Mouse (Mus musculus): ENCODE measurements at regions not wholly inside any gene's neighbourhood (a gene's known extent, or its start where the extent isn't known, plus 50 kb on each side); places are given as distances from the start of the nearest gene placed in this dataset.

DNA sequence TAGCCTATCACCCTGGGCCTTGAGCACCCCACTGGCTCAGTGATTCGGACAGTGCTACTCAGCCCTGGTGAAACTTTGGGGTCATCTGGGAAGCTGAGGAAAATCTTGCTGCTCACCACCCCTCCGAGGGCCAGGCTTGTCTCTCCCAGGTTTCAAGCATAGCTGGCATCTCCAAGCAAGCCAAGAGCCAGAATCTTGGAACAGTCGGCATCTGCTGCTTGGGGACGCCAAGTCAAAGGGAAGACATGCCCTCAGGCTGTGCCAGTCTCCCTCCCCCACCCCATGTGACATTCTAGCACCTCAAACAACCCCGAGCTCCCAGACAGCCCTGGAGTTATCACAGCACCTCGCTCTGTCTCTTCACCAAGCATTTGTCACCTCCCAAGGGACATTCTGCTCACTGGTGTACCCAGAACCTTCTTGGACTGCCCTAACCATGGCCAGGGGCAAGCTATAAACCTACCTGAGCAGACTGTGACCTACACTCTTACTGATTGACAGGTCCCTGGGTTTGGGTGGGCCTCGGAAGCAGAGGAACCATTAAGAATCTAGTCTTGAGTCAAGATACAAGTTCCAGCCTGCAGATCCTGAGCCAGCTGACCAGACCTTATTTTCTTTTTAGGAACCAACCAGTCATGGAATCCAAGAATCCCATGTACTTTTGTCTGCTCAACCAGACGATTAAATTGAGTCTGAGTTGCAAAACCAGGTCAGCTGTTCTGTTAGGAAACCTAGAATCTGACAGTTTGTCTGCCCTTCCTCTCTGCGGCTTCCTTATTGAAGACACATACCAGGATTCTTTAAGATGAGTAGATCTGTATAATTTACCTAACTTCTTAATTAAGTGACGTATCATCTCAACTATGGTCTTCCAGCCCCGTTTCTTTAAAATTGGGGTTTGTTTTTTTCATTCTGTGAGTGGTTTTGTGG, 83.0 kb upstream of the Otos start:
- DNase-seq = no peak

DNA sequence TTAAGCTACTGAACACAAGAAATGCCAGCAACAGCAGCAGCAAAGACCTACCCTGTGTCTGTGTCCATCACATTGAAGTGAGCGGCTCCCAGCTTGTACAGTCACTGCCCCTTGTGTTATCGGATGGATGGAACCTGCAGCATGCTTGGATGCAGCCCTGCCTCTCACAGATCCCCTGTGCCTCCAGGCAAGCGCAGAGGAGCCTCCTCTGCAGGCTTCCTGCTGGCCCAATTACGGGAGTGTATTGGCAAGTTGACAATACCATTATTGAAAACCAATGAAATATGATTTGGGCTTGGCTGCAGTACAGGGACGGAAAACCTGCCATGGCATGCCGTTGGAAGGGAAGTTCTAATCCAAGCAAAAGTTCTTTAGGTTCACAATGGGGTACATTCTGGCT, 81.9 kb upstream of the Otos start:
- no peak for DNase-seq

DNA sequence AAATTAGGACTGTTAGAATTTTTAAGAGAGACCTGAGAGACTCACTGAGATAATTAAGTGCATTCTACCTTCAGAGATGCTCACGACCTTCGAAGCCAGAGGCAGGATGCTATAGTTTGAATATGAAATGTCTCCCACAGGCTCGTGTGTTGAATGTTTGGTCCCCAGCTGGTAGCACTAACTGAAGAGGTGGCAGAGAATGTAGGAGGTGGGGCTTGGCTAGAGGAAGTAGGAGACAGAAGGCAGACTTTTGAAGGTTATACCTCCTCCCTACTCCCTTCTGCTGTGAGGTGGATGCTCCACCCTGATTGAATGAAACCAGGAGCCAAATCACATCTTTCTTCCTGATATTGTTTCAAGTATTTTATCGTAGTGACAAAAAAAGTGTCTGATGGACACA, 79.3 kb upstream of the Otos start:
- no peak for DNase-seq

DNA sequence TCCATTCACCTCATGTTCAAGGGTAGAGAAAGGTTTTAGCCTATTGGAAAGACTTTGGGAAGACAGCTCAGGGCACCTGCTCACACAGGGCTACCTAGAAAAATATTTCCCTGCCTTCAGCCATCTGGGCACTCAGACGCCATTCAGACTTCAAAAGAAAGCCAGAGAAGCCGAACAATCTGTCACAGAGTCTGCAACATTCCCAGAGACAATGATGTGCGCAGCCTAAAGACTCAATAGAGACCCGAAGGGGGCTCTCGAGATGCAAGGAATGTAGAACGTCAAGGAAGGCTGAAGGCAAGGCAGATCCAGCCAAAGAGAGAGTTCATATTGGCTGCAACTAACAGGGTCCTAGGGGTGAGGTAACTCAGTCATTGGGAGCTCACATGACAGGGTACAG, 78.7 kb upstream of the Otos start:
- no peak for DNase-seq

DNA sequence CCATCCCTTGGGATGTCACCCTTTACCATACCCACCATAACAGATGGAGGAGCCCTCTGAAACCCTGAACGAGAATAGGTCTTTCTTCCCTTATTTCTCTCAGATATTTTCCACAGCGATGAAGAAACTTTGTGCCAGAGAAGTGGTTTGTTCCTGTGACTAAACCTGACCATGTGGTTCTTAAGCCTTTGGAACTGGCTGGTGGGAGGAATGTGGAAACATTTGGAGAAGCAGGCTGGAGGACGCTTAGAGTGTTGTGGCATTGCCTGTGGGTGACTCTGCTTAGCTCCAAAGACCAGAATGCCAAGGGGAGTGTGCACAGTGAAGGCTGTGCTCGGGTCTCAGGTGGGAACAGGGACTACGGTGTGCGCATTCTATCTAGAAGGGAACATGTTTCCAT, 77.7 kb upstream of the Otos start:
- DNase-seq = no peak

DNA sequence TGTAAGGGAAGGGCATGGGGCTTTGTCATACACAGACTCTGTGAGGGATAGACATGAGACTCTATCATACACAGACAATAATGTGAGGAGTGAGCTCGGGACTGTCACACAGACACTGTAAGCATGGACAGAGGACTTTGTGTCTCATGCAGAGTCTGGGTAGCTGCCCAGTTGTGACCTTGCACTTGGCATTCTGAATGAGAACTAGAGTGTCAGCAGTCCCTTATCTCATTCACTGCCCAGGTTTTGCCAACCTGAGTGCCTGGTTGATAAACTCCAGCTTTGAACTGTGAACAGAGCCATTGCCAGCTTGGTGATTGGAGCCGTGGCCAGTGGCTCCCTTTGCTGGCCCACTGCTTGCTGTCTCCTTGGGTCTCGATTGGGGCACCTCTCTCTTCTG, 75.5 kb upstream of the Otos start:
- no peak for DNase-seq

DNA sequence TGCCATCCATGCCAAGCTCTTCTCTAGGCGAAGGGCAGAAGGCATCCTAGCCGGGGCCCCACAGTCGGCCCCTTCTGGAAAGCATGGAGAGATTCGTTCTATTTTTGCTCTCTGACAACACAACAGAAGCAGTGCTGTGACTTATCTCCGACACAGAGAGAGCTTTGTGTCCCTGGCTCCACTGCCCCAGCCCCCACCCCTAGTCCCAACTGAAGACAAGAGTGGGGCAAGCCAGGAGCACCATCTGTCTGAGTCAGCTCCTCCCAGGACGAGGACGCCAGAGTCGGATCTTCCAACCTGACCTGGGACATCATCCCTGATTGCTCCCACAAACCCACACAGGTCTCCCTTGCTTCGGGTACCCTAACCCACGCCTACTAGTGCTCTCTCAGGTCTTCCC, 71.9 kb upstream of the Otos start:
- no peak for DNase-seq

DNA sequence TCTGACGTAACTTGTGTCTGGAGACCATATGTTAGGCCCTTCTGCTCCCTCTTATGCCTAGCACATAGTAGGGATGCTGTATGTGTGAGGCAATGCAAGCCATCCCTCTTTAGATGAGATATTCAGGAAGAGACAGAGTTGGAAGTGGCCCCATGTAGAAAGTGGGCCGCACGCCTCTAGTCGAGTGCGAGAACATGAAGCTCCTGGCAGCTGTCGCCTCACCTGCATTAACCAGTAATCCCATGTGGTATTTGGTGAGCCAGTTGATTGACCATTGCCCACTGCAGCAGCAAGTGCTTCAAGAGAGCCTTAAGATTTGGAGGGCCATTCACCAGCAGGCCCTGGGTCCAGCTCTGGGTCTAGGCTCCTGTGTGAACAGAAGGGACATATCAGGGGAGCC, 71.2 kb upstream of the Otos start:
- no peak for DNase-seq

DNA sequence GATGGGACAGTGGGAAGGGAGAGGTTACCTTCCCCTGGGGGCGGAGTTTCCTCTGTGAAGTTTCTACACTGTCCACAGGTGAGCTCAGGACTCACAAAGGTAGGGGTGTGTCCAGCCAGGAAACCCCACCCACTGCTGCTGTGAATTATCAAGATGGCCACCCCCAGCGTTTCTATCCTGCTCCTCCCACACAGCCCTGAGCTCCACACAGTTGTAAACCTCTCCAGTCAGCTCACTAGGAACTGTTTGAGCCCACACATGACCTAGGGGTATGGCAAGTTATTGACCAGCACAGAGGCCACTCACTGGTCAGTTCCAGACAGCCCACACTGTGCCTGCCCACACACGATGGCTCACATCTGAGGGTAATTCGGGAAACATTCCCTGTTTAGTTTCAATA, 69.5 kb upstream of the Otos start:
- DNase-seq = no peak

DNA sequence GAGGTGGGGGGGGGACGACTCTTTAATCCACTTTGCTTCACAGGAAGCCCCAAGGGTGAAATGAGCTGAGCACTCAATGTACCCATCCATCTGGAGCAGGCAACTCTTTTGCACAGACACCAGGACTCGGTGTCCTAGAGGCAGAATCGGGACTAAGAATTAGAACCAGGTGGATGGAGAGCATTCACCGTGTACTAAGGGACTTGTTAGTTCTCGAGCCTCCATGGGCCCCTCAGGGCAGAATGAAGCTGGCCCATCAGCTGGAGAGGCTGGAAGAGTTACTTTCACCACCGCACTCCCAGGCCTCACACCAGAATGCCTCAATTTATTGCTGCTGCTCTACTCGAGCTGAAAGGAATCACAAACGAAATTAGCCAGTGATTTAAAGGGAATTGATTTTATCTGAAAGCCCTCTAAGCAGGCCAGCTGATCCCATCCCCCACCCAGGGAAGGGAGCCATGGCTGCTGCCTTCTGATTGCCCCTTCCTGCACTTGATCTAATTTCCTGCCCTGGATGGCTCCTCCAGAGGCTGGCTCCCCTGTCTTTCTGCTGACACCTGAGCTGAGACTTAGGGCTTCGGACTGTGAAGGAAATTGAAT, 66.2 kb upstream of the Otos start:
- DNase-seq = no peak

DNA sequence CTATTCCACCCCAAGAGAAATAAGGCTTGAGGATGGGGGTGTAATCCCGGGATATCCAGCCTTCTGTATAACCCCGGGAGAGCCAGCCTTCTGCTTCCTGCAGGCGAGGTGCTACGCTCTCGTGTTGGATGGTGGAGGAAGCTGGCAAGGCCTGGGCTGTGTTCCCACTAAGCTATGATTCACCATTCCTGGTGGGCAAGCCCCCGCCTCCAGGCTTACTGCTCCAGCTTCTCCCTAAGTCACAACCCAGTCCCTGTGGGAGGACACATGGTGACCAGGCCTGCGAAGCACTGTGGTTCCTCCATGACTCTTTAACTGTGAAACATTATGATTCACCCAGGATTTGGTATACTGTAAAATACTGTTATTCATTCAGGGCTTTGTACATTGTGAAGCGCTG, 63.7 kb upstream of the Otos start:
- DNase-seq = no peak

DNA sequence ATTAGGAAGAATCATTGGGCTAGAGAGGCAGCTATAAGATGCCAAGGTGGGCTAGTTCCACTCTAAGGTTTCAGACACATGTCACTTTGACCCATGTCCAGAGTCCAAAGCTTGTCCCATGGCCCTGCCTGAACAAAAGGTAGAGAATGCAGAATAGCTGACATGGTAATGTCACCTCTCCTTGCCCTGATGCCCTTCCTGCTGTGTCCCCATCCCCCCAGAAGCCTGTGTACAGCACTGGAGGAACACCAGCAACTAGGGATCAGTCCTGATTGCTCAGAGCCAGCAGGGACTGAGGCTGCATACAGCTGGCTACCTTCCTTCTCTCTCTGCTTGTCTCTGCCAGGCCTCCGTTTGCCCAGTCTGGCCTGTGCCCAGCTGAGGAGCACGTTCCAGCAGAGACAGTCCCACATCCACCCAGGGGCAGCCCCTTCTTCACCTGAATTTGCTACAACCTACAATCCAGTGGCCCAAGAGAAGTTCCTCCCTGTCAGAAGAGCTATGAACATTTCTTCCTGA, 61.7 kb upstream of the Otos start:
- no peak for DNase-seq

DNA sequence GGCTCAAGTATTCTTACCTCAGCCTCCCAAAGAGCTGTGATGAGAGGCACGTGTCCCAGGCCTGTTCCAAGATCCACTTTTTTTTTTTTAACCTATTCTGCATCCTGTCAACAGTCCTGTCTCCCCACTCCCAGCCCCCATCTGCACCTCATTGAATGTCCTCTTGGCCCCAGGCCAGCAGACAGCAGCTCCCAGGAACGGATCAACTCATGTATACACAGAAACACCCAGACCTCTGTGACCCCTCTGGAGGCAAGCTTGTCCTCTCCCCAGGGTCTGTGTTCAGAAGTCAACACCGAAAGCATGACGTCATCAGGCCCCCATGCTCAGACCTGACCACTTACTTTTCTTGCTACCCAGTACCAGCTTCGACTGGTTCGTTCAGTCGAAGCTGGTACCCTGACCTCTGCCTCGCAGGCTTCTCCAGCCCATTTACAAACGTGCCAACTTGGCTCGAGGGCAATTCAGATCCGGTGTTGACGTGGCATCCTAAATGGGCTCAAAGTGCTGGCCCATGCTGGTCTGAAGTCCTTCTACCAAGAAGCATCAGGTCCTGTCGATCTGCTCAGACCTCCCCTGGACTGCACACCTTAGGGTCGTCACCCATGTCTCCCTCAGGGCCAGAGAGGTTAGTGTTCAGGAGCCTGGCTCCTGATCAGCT, 60.7 kb upstream of the Otos start:
- no peak for DNase-seq

DNA sequence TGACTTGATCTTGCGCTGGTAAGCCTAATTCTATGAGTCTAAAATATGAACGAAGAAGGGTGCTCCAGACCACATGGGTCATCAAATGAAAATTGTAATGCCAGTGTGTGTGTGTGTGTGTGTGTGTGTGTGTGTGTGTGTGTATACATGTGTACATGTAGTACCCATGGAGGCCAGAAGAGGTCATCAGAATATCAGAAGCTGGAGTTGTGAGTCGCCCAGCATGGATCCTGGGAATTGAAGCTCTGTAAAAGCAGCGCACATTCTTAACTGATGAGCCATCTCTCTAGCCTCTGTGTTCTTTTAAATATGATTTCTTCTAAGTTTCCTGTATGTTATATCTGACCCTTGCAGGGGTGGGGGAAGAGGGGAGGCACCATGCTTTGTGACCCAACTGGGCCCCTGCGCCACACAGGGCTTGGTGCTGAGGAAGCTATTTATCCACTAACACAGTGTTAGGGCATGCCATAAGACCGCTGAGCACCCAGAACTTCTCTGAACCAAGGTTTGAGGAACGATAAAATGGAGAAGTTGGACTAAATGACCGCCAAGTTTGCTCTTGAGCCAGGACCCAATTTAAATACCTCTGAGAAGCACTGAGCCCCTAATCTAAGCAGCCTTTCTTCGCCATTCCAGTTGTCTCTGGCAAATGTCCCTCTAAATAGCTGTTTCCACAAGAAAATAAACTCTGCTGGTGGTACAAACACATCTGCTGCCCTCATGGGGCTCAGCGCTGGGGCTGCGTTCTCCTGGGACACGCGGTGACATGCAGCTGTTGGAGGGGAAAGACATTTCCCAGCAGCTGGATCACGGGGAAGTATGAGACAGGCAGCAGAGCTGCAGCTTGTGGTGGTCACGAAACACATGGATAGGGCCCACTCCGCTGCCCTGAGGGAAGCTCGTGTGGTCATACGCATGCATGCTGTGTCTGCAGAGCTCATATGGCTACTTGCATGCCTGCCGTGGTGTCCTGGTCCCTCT, 59.6 kb upstream of the Otos start:
- DNase-seq = no peak

DNA sequence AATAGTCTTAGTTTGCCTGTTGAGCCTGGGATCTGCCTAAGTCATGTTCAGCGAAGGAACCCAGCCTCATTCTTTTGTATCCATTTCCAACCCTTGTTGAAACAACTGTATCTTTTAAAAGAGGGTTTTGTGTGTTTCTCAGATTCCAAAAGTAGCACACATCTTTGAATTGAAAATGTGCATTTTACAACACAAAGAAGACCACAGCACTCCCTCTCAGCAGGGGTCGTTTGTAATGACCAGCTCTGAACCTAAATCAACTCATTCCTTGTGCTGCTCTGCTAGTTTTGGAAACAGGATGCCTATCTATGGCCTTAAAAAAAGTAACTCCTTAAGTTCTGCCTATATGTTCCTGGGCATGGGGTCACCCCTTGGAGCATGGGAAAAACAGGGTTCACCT, 58.8 kb upstream of the Otos start:
- no peak for DNase-seq

DNA sequence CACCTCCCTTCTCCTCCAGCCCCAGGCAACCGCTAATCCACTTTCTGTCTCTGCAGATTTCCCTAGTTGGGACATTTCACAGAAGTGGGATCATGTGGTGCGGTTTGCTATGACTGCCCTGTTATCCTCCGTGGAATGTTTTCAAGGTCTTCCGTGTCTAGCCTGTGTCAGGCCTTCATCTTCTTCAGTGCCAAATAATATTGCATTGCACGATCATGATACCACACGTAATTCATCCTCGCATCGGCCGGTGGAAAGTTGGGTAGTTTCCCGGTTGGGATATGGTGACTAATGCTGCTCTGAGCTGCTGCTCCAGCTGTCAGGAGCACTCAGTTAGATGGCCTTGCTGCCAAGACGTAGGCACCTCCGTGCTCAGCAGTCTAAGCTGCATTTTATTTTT, 55.3 kb upstream of the Otos start:
- DNase-seq = peak; percentile 27

DNA sequence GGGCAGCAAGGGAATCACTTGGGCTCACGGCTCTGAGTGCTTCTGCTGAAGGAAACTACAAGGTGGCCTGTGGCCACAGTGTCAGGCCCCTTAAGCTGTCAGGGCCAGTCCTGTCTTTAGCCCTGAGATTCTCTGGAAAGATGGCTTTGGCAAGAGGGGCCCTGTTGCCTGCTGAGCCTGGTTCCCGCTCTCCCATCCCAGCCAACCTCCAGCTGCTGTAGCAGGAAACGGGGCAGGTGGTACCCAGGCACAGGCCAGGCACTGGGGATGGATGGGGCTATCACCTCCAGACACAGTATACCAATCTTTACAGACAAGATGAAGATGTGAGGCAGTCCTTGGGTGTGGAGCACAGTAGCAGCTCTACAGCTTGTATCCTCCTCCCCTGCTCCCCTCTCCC, 54.6 kb upstream of the Otos start:
- no peak for DNase-seq

DNA sequence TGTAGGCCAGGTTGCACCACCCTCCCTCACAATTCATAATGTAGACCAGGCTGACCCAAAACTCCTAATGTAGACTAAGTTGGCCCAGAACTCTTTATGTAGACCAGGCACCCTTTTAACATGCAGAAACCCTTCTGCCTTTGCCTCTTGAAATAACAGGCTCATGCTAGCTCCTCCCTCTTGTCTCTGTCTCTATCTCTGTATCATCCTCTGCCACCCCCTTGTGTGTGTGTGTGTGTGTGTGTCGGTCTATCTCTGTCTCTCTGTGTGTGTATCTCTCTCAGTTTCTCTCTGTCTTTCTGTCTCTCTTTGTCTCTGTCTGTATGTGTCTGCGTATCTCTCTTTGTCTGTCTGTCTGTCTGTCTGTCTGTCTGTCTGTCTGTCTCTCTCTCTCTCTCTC, 51.5 kb upstream of the Otos start:
- DNase-seq = no peak

DNA sequence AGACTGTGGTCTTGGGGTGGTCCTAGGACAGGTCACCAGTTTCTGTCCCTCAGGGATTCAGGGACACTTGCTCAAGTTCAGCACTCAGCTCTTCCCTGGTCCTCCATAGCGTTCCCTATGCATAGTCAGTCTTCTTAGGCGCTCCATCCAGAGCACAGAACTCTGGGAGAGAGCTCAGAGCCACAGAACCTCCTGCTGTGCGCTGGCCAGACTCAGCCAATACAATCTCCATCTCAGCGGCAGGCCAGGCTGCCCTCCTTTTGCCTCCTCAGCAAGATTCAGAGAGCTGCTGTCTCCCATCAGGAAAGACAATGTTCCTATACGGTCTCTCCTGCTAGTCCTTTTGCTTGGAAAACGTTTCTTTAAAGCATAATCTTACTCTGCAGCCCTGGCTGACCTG, 51.1 kb upstream of the Otos start:
- no peak for DNase-seq

DNA sequence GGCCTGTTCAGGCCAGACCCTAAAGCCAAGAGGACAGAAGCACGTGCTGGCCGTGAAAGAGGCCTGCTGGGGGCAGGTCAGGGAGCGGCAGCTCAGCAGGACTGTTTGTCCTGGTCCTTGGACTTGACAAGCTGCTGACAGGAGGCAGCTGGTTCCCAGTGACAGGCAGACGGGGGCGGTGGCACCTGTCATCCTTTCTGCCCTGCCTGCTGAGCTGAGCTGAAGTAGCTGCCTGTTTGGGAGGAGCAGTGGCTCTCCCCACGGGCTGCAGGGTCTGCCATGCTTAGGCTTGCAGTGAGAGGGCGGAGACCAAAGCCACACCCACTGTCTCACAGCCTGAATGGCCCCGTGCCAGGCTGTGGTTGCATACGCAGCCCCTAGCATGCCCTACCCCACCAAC, 50.4 kb upstream of the Otos start:
- DNase-seq = peak; percentile 70

DNA sequence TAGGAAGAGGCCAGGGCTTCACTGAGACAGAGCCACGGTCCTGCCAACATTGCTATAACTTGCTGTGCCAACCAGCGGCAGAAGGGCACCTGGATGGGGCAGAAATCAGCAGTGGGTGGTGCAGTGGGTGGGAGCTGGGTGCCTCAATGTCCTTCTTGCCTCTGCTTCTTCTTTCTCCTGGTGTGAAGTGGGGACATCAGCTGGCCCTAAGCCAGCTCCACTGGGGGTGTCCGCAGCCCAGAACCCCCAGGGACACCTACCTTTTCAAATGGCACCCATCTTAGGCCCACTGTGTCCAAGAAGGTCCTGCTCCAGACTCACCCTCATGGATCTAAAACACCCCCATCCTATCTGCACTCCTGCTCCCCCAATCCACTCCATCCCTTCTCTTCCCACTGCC, 49.9 kb upstream of the Otos start:
- DNase-seq = no peak
